Mouse (Mus musculus): ENCODE measurements around the gene Gpd2.

- TF ChIP-seq CTCF (IDR thresholded peaks at IDR 0.05; ENCODE audit: low read depth, low read length) (no peak), TAL1 (conservative IDR thresholded peaks at IDR 0.05; ENCODE audit: low read depth, low read length) (no peak), POLR2AphosphoS5 (IDR thresholded peaks at IDR 0.05; ENCODE audit: insufficient replicate concordance, low read depth, low read length) (no peak)
Measured at GRCm38 (mm10) chr2:57335397-57335796, 98.0 kb downstream of the Gpd2 start.

All from G1E (cell line).